Mouse (Mus musculus) urinary bladder, adult 18-20 months (tissue): ENCODE results near the gene Zfp57.
"Not testable (repeated sequence)": the region's sequence is repeated elsewhere in the genome, so short reads cannot be mapped to it uniquely, and the experiment has no call there.

ENCODE experiments used
- DNase-seq, 2 experiments: peaks; one replicate each; pipeline ENCODE4 v3.0.0; 2022; ENCODE audit warnings: low spot score in 2 of 2, mixed read lengths in 2 of 2

Gene Zfp57

GRCm38 (mm10) chr17:36995448-36995847, 5.5 kb upstream of the Zfp57 start:
- no peak for DNase-seq

GRCm38 (mm10) chr17:36997033-36997735, 3.8 kb upstream of the Zfp57 start:
- peak; percentile 65 to 69 for DNase-seq

GRCm38 (mm10) chr17:36998477-36998876, 2.5 kb upstream of the Zfp57 start:
- no peak for DNase-seq

GRCm38 (mm10) chr17:37002364-37003330, 1.7 kb downstream of the Zfp57 start:
- peak; percentile 36 to 50 for DNase-seq

GRCm38 (mm10) chr17:37003366-37003765, 2.4 kb downstream of the Zfp57 start:
- DNase-seq, result no peak

- no peak for DNase-seq
Observed at GRCm38 (mm10) chr17:37008161-37008560, 7.2 kb downstream of the Zfp57 start.

DNA sequence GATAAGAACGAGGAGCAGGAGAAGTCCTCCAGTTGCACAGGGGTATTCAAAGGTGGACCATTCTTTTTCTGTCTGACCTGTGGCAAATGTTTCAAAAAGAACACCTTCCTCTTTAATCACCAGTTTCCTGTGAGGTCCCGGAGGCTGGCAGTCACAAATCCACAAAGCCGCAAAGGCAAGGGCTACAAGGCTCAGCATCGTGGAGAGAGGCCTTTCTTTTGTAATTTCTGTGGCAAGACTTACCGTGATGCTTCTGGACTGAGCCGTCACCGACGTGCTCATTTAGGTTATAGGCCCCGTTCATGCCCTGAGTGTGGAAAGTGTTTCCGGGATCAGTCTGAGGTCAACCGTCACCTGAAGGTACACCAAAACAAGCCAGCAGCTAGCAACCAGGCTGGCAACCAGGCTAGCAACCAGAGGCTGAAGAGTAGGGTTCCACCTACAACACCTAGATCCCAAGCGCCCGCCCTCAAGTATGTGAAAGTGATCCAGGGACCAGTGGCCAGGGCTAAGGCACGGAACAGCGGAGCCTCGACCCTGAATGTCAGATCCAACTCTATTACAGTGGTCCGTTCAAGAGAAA, 8.6 kb downstream of the Zfp57 start:
- no peak for DNase-seq

GRCm38 (mm10) chr17:37011719-37012118, 10.8 kb downstream of the Zfp57 start:
- DNase-seq, result no peak

- DNase-seq, result no peak
Observed at GRCm38 (mm10) chr17:37012141-37012540, 11.2 kb downstream of the Zfp57 start.

DNA sequence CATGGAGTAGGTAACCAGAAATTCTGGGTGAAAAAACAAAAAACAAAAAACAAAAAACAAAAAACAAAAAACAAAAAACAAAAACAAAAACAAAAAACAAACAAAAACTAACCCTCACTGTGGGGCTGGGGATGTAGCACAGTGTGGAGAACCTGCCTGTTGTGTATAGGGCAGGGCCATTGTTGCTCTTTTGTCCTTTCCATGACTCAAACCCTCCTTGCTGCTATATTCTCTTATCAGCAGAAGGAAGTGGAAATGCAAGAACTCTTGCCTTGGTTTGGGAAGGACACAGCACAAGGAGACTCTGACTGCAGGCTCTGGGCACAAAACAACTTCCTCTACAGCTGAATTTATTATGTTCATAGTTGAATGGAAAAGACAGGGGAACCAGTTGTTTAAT, 15.4 kb downstream of the Zfp57 start:
- no peak for DNase-seq

GRCm38 (mm10) chr17:37018328-37018727, 17.4 kb downstream of the Zfp57 start:
- no peak for DNase-seq

- DNase-seq, result not testable (repeated sequence)
Observed at GRCm38 (mm10) chr17:37019242-37019641, 18.3 kb downstream of the Zfp57 start.

DNA sequence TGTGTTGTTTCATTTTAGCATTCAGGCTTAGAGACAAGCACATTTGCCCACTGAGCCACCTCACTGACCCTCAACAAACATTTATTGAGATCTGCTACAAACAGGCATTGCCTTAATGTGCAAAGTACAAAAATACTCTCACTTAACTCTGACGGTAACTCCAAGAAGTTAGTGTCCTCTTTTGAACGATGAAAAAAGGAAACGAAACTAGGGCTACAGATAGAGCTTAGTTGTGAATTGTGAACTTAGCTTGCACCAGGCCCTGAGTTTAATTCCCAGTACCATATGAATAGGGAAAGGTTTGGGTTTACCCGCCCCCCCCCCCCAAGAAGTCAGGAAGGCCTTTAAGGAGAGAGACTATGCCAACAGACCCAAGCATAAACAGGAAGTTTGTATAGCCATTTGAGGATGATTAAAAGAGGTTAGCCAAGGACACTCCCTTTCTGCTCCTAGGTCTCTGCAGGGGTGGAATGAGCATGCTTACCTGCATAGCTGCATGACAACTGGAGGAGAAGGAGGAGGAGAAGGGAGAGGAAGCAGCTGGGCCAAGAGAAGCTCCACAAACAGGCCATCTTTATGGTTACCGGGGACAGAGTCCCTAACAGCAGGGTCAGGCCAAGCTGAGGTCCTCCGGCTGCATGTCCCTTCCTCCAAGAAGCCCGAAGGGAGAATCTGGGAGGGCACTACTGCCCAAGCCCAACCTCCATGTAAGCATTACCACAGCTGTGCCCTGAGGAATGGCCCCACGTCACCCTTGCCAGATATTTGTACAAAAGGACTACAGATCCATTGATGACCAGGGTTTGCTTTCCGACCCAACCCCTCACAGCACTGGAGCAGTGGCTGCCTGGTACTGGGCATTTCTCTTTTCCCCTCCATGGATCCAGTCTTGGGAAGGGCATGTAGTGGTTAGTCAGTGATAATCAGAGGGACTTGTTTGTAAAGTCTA, 21.9 kb downstream of the Zfp57 start, which contains the start of gene Mog:
Gene Mog, minus strand, starts transcription at position 771 of the 949 bp plus-strand sequence.
- DNase-seq, result no peak

- no peak for DNase-seq
Observed at GRCm38 (mm10) chr17:37026425-37026824, 25.5 kb downstream of the Zfp57 start.

- DNase-seq, result no peak
Observed at GRCm38 (mm10) chr17:37027486-37027885, 26.5 kb downstream of the Zfp57 start.

- no peak for DNase-seq
Observed at GRCm38 (mm10) chr17:37028212-37028611, 27.2 kb downstream of the Zfp57 start.

- DNase-seq, result peak; percentile 75 to 81
Observed at GRCm38 (mm10) chr17:37028683-37029120, 27.7 kb downstream of the Zfp57 start.

- no peak for DNase-seq
Observed at GRCm38 (mm10) chr17:37029162-37029561, 28.2 kb downstream of the Zfp57 start.

- no peak for DNase-seq
Observed at GRCm38 (mm10) chr17:37039127-37039894, 38.3 kb downstream of the Zfp57 start.

- no peak for DNase-seq
Observed at GRCm38 (mm10) chr17:37044651-37045244, 43.8 kb downstream of the Zfp57 start.
